ENCODE assay signal across 19 mouse cellular contexts in genomic region chr13:53584504-53585130, GRCm38 (mm10).
A peak's percentile ranks its signal among the peaks of the same experiment; 100 is the strongest.
DNase-seq lines count a peak whose midpoint lies in the region.
"Had no signal": no experiment of that assay in that cellular context is flagged by ENCODE, and none has a peak within 500 bp of the region (broad histone marks: within the 10 kb centered on the region; RNA-seq: fewer than 3 reads in every experiment).

No protein-coding gene starts in this region.

- WGBS in embryonic facial prominence, embryonic 10.5 days: 69% methylated on average over 9 of the region's 9 CpGs

- no peaks in the 10 kb centered on the region for H3K36me3 ChIP-seq in embryonic facial prominence, embryonic 10.5 days (replicated peaks)
- H3K36me3 ChIP-seq: embryonic facial prominence, embryonic 12.5 days; hindbrain, embryonic 10.5 days; intestine, embryonic 15.5 days had no signal

- intact Hi-C loops in heart, postnatal 36 days (cut with DNase I): no loop called here

- DNase-seq in heart, adult 11 months: peak; percentile 29
- DNase-seq in heart, postnatal 36 days: no peak
- peak; percentile 22 for DNase-seq in urinary bladder, postnatal 14 days (ENCODE audit: low spot score)
- DNase-seq in urinary bladder, postnatal 10 days (ENCODE audit: low spot score): no peak
- no peak for DNase-seq in embryonic facial prominence, embryonic 10.5 days (ENCODE audit: low spot score)
- no peak for DNase-seq in cerebellum, adult 11-12 months
- no peak for DNase-seq in cerebellum, postnatal 10 days
- DNase-seq: cerebellum, adult 9-10 months; forebrain, postnatal 0 days; kidney, adult 8-10 months; kidney, postnatal 10 days; left cerebral cortex, postnatal 4 days; right cerebral cortex, postnatal 25 days; spleen, adult 18-20 months had no signal

- H3K4me1 ChIP-seq in embryonic facial prominence, embryonic 10.5 days: peaks cover 43% of the 10 kb centered on the region
- H3K4me1 ChIP-seq: intestine, embryonic 15.5 days had no signal

- H3K4me3 ChIP-seq in embryonic facial prominence, embryonic 10.5 days: no peak overlapping the region
- H3K4me3 ChIP-seq: embryonic facial prominence, embryonic 12.5 days; hindbrain, embryonic 10.5 days; intestine, embryonic 15.5 days; layer of hippocampus, adult 2 months had no signal

- peak overlapping the region; percentile 5; the same call in 1 of the 2 replicates for H3K27ac ChIP-seq in embryonic facial prominence, embryonic 10.5 days (replicated peaks)
- H3K27ac ChIP-seq: embryonic facial prominence, embryonic 12.5 days; hindbrain, embryonic 10.5 days; intestine, embryonic 15.5 days; layer of hippocampus, adult 2 months; macrophage had no signal

- peaks cover 8% of the 10 kb centered on the region; the same call in 1 of the 2 replicates for H3K9me3 ChIP-seq in embryonic facial prominence, embryonic 10.5 days
- H3K9me3 ChIP-seq: intestine, embryonic 15.5 days had no signal

- H3K27me3 ChIP-seq in embryonic facial prominence, embryonic 10.5 days (replicated peaks; ENCODE audit: low read depth, poor library complexity, severe bottlenecking): no peaks in the 10 kb centered on the region
- H3K27me3 ChIP-seq: embryonic facial prominence, embryonic 12.5 days; intestine, embryonic 15.5 days had no signal

Comparison
In these comparisons a context has a peak if more than half of its experiments do, and no peak if none do; other contexts are left out.
1. DNase-seq: peak in heart, adult 11 months (single experiment) and urinary bladder, postnatal 14 days (single experiment); none in heart, postnatal 36 days (0 of 2), urinary bladder, postnatal 10 days (single experiment), embryonic facial prominence, embryonic 10.5 days (single experiment), cerebellum, adult 11-12 months (single experiment) and cerebellum, postnatal 10 days (0 of 2).